Mouse (Mus musculus) neural tube, embryonic 14.5 days (tissue): ENCODE measurements around the gene Gpr132. TPM values are rescaled to one million over a fixed set of nuclear protein-coding genes. Genes with fewer than 3 reads are reported as not detected.
A peak's percentile ranks its signal among the peaks of the same experiment; 100 is the strongest.

Experiments used
- ATAC-seq: fragments of 200-750 bp; cut with Nextera tagmentation; 2 replicates; pipeline ENCODE4 v1.8.0; 2017; ENCODE audit warnings: low read depth, mild to moderate bottlenecking, moderate TSS enrichment, moderate library complexity
- H3K27ac ChIP-seq: fragments of 300-500 bp; sonication (generic); 2 replicates; pipeline ENCODE4 v1.5.1; 2014; ENCODE audit warnings: low read depth, mild to moderate bottlenecking, control low read depth, low read length, moderate library complexity, mixed read lengths
- H3K27me3 ChIP-seq: fragments of 300-500 bp; sonication (generic); 2 replicates; pipeline ENCODE4 v1.6.1; 2014; ENCODE audit warnings: low read length; ENCODE audit not compliant: control insufficient read depth, insufficient read depth
- H3K36me3 ChIP-seq: fragments of 300-500 bp; sonication (generic); 2 replicates; pipeline ENCODE4 v1.6.1; 2014; ENCODE audit warnings: low read length, mixed read lengths; ENCODE audit not compliant: control insufficient read depth, insufficient read depth
- H3K4me1 ChIP-seq: fragments of 300-500 bp; sonication (generic); 2 replicates; pipeline ENCODE4 v1.6.1; 2014; ENCODE audit warnings: low read length; ENCODE audit not compliant: control insufficient read depth, insufficient read depth
- H3K4me2 ChIP-seq: fragments of 300-500 bp; sonication (generic); 2 replicates; pipeline ENCODE4 v1.6.1; 2014; ENCODE audit warnings: mild to moderate bottlenecking, low read depth, low read length, control low read depth
- H3K4me3 ChIP-seq: fragments of 300-500 bp; sonication (generic); 2 replicates; pipeline ENCODE4 v1.5.1; 2014; ENCODE audit warnings: low read depth, low read length, control low read depth, mixed read lengths
- H3K9ac ChIP-seq: fragments of 300-500 bp; sonication (generic); replicated peaks from 2 replicates; pipeline ENCODE4 v1.6.1; 2014; ENCODE audit warnings: low read depth, mild to moderate bottlenecking, control low read depth, low read length, mixed read lengths
- H3K9me3 ChIP-seq: fragments of 300-500 bp; sonication (generic); 2 replicates; pipeline ENCODE4 v1.6.1; 2016; ENCODE audit warnings: low read length; ENCODE audit not compliant: control insufficient read depth
- WGBS: fragments of 180-500 bp; shearing (Covaris S2); extraction: QIAGEN DNeasy Blood & Tissue Kit; methylation state at CpG from one replicate; pipeline ENCODE4 v1.1.7; 2014; 5-methylcytosine and 5-hydroxymethylcytosine counted together
- polyA plus RNA-seq: library from polyadenylated mRNA; unstranded; fragments of >200 nt; fragmentation: Nextera tagmentation; extraction: Ambion mirVana; gene quantifications from 2 replicates; pipeline ENCODE4 v1.2.1, GENCODE M21; 2014

The Gpr132 gene
- polyA plus RNA-seq, 1 experiment from 2014 or later = not detected

- WGBS = 19% methylated on average over 8 of the region's 8 CpGs
- ATAC-seq = no peak
- Histone ChIP-seq H3K27ac (no peak overlapping the region), H3K4me3 (peak overlapping the region; percentile 68), H3K36me3 (peaks cover 10% of the 10 kb centered on the region; the same call in 1 of the 2 replicates), H3K9ac (peak overlapping the region; percentile 64), H3K9me3 (no peaks in the 10 kb centered on the region), H3K4me1 (peaks cover 13% of the 10 kb centered on the region), H3K4me2 (peak overlapping the region; percentile 98), H3K27me3 (no peaks in the 10 kb centered on the region)
Measured at GRCm38 (mm10) chr12:112809641-112810040, 58.4 kb downstream of the Gpr132 start.

GRCm38 (mm10) chr12:112808587-112809364, 59.3 kb downstream of the Gpr132 start, which contains the start of gene Clba1:
Clba1 (plus strand) TSS chr12:112808937.
- H3K27me3 ChIP-seq = no peaks in the 10 kb centered on the region
- peak within 1 kb of the TSS; percentile 68 for H3K4me3 ChIP-seq
- H3K4me1 ChIP-seq = peaks cover 13% of the 10 kb centered on the region
- 2% methylated on average over 53 of the region's 64 CpGs for WGBS
- peak within 1 kb of the TSS; percentile 78 for H3K27ac ChIP-seq
- peak within 1 kb of the TSS; percentile 98 for H3K4me2 ChIP-seq
- no peaks in the 10 kb centered on the region for H3K9me3 ChIP-seq
- peaks cover 10% of the 10 kb centered on the region; the same call in 1 of the 2 replicates for H3K36me3 ChIP-seq
- peak within 1 kb of the TSS; percentile 64 for H3K9ac ChIP-seq
- ATAC-seq = peak; percentile 93

- peak overlapping the region; percentile 78 for H3K27ac ChIP-seq
- WGBS = 62% methylated on average over 5 of the region's 5 CpGs
- H3K27me3 ChIP-seq = no peaks in the 10 kb centered on the region
- H3K4me2 ChIP-seq = peak overlapping the region; percentile 98
- ATAC-seq = peak; percentile 28
- peaks cover 4% of the 10 kb centered on the region; the same call in 1 of the 2 replicates for H3K36me3 ChIP-seq
- H3K4me1 ChIP-seq = peaks cover 13% of the 10 kb centered on the region
- H3K4me3 ChIP-seq = peak overlapping the region; percentile 68
- no peaks in the 10 kb centered on the region for H3K9me3 ChIP-seq
- H3K9ac ChIP-seq = peak overlapping the region; percentile 41
Measured at GRCm38 (mm10) chr12:112808212-112808586, 59.8 kb downstream of the Gpr132 start.

GRCm38 (mm10) chr12:112807796-112808195, 60.2 kb downstream of the Gpr132 start:
- peaks cover 4% of the 10 kb centered on the region; the same call in 1 of the 2 replicates for H3K36me3 ChIP-seq
- peaks cover 13% of the 10 kb centered on the region for H3K4me1 ChIP-seq
- ATAC-seq = no peak
- WGBS = 82% methylated on average over 4 of the region's 4 CpGs
- H3K9me3 ChIP-seq = no peaks in the 10 kb centered on the region
- H3K27me3 ChIP-seq = no peaks in the 10 kb centered on the region
- H3K27ac ChIP-seq = peak overlapping the region; percentile 78; the same call in 1 of the 2 replicates
- no peak overlapping the region; the same call in 1 of the 2 replicates for H3K4me2 ChIP-seq
- H3K9ac ChIP-seq = peak overlapping the region; percentile 41
- no peak overlapping the region for H3K4me3 ChIP-seq

GRCm38 (mm10) chr12:112806044-112806443, 62.0 kb downstream of the Gpr132 start:
- no peaks in the 10 kb centered on the region; the same call in 1 of the 2 replicates for H3K27me3 ChIP-seq
- H3K9ac ChIP-seq = no peak overlapping the region
- no peaks in the 10 kb centered on the region for H3K36me3 ChIP-seq
- H3K4me3 ChIP-seq = no peak overlapping the region
- no peaks in the 10 kb centered on the region for H3K9me3 ChIP-seq
- no peak overlapping the region for H3K4me2 ChIP-seq
- no peak for ATAC-seq
- peaks cover 20% of the 10 kb centered on the region for H3K4me1 ChIP-seq
- H3K27ac ChIP-seq = no peak overlapping the region
- WGBS = 83% methylated on average over 6 of the region's 6 CpGs

- Histone ChIP-seq H3K27ac (no peak overlapping the region), H3K36me3 (no peaks in the 10 kb centered on the region), H3K27me3 (no peaks in the 10 kb centered on the region; the same call in 1 of the 2 replicates), H3K9ac (no peak overlapping the region; the same call in 1 of the 2 replicates), H3K4me1 (peaks cover 13% of the 10 kb centered on the region), H3K4me2 (no peak overlapping the region), H3K9me3 (no peaks in the 10 kb centered on the region), H3K4me3 (no peak overlapping the region)
- no peak for ATAC-seq
- WGBS = 41% methylated on average over 13 of the region's 13 CpGs
Measured at GRCm38 (mm10) chr12:112804046-112804445, 64.0 kb downstream of the Gpr132 start.

- H3K27me3 ChIP-seq = no peaks in the 10 kb centered on the region; the same call in 1 of the 2 replicates
- H3K4me1 ChIP-seq = peaks cover 7% of the 10 kb centered on the region; the same call in 1 of the 2 replicates
- no peak overlapping the region for H3K9ac ChIP-seq
- ATAC-seq = no peak
- H3K9me3 ChIP-seq = no peaks in the 10 kb centered on the region
- peak overlapping the region; percentile 100 for H3K4me2 ChIP-seq
- no peak overlapping the region for H3K27ac ChIP-seq
- H3K36me3 ChIP-seq = no peaks in the 10 kb centered on the region
- no peak overlapping the region for H3K4me3 ChIP-seq
- WGBS = 29% methylated on average over 3 of the region's 3 CpGs
Measured at GRCm38 (mm10) chr12:112802917-112803316, 65.1 kb downstream of the Gpr132 start.

GRCm38 (mm10) chr12:112801864-112802846, 65.9 kb downstream of the Gpr132 start, which contains the start of gene Ahnak2:
Ahnak2 (minus strand) TSS chr12:112802657.
- Histone ChIP-seq H3K9ac (peak within 1 kb of the TSS; percentile 69), H3K27me3 (no peaks in the 10 kb centered on the region; the same call in 1 of the 2 replicates), H3K4me3 (peak within 1 kb of the TSS; percentile 61), H3K27ac (no peak within 1 kb of the TSS), H3K4me1 (peaks cover 7% of the 10 kb centered on the region; the same call in 1 of the 2 replicates), H3K4me2 (peak within 1 kb of the TSS; percentile 100), H3K36me3 (no peaks in the 10 kb centered on the region), H3K9me3 (no peaks in the 10 kb centered on the region)
- WGBS = 5% methylated on average over 68 of the region's 69 CpGs
- ATAC-seq = peak; percentile 45
